Mouse (Mus musculus) midbrain, embryonic 14.5 days (tissue): ENCODE measurements at regions not wholly inside any gene's neighbourhood (a gene's known extent, or its start where the extent isn't known, plus 50 kb on each side); places are given as distances from the start of the nearest gene placed in this dataset.
"Not testable (repeated sequence)": the region's sequence is repeated elsewhere in the genome, so short reads cannot be mapped to it uniquely, and the experiment has no call there.

ENCODE experiments used
- ATAC-seq: fragments of 200-750 bp; cut with Nextera tagmentation; 2 replicates; pipeline ENCODE4 v1.8.0; 2017; ENCODE audit warnings: moderate number of reproducible peaks, moderate library complexity; ENCODE audit not compliant: low FRiP score, low TSS enrichment
- DNase-seq: peaks from one replicate; pipeline ENCODE4 v3.0.0-alpha.2; 2015
- H3K27ac ChIP-seq: fragments of 300-500 bp; sonication (generic); replicated peaks from 2 replicates; pipeline ENCODE4 v1.5.1; 2014; ENCODE audit warnings: mild to moderate bottlenecking, low read depth, low read length, moderate library complexity
- H3K27me3 ChIP-seq: fragments of 300-500 bp; sonication (generic); 2 replicates; pipeline ENCODE4 v1.6.1; 2014; ENCODE audit warnings: low read length, control low read depth, mixed read lengths; ENCODE audit not compliant: control insufficient read depth, insufficient read depth
- H3K36me3 ChIP-seq: fragments of 300-500 bp; sonication (generic); 2 replicates; pipeline ENCODE4 v1.6.1; 2014; ENCODE audit warnings: low read length, control low read depth; ENCODE audit not compliant: control insufficient read depth, insufficient read depth
- H3K4me1 ChIP-seq: fragments of 300-500 bp; sonication (generic); 2 replicates; pipeline ENCODE4 v1.6.1; 2014; ENCODE audit warnings: mild to moderate bottlenecking, antibody characterized with exemption, low read length, control low read depth; ENCODE audit not compliant: control insufficient read depth, insufficient read depth
- H3K4me2 ChIP-seq: fragments of 300-500 bp; sonication (generic); 2 replicates; pipeline ENCODE4 v1.6.1; 2014; ENCODE audit warnings: mild to moderate bottlenecking, low read length, moderate library complexity
- H3K4me3 ChIP-seq: fragments of 300-500 bp; sonication (generic); replicated peaks from 2 replicates; pipeline ENCODE4 v1.5.1; 2014; ENCODE audit warnings: low read depth, low read length
- H3K9ac ChIP-seq: fragments of 300-500 bp; sonication (generic); replicated peaks from 2 replicates; pipeline ENCODE4 v1.6.1; 2014; ENCODE audit warnings: mild to moderate bottlenecking, low read length, moderate library complexity
- H3K9me3 ChIP-seq: fragments of 300-500 bp; sonication (generic); 2 replicates; pipeline ENCODE4 v1.6.1; 2016; ENCODE audit warnings: low read length, control low read depth, mixed read lengths; ENCODE audit not compliant: control insufficient read depth
- WGBS: fragments of 180-500 bp; shearing (Covaris S2); extraction: QIAGEN DNeasy Blood & Tissue Kit; methylation state at CpG from one replicate; pipeline ENCODE4 v1.1.7; 2014; 5-methylcytosine and 5-hydroxymethylcytosine counted together

DNA sequence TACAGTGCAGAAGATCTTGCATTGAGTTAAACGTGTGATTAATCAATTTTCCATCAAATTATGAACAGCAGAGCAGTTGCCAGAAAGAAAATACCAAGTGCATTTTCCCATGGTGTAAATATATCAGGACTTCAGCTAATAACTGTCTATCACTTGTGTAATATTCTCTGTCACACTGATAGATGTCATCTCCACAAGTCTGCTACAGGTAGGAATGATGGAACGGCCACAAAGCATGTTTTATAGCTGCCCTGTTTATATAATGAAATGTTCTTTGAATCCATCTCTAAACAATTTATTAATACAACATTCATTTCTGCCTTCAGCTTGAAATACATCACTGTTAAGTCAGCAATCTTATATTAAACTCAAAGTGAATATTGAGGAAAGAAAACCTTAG is 272.9 kb upstream of the Zic4 start:
- WGBS: 62% methylated on average over 2 of the region's 2 CpGs
- DNase-seq (no peak), ATAC-seq (no peak)
- Histone ChIP-seq H3K9me3 (no peaks in the 10 kb centered on the region), H3K4me1 (no peaks in the 10 kb centered on the region), H3K27me3 (no peaks in the 10 kb centered on the region), H3K27ac (no peak overlapping the region), H3K4me2 (no peak overlapping the region), H3K9ac (no peak overlapping the region), H3K4me3 (no peak overlapping the region), H3K36me3 (no peaks in the 10 kb centered on the region)

DNA sequence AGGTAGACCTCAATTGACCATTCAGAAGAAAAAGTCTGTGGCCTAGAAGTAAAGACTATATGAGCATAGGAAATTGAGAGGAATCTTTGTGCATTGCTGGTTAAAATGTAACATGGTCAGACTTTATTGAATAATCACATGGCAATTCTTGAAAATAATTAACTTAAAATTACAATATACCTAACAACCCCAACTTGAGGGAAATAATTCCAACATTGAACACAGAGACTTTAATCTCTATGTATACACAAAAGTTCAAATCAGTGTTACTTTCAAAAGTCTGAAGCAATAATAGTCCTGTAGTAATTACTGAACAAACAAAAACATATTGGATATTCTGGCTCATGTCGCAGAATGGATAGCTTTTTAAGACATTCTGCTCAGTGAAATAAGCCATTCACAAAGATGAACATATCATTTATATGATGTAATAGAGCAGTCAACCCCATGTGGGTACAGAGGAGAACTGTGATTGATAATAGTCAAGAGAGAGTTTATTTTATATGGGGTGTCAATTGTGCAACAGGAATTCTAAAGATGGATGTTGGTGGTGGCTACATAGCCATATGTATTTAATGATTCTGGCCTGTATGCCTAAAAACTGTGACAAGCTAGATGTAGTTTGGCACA is 270.7 kb upstream of the Zic4 start:
- Histone ChIP-seq H3K9ac (no peak overlapping the region), H3K9me3 (no peaks in the 10 kb centered on the region), H3K27me3 (no peaks in the 10 kb centered on the region), H3K27ac (no peak overlapping the region), H3K4me2 (no peak overlapping the region), H3K36me3 (no peaks in the 10 kb centered on the region), H3K4me1 (no peaks in the 10 kb centered on the region), H3K4me3 (no peak overlapping the region)
- no peak for DNase-seq
- 88% methylated on average over 1 of the region's 1 CpGs for WGBS
- no peak for ATAC-seq

DNA sequence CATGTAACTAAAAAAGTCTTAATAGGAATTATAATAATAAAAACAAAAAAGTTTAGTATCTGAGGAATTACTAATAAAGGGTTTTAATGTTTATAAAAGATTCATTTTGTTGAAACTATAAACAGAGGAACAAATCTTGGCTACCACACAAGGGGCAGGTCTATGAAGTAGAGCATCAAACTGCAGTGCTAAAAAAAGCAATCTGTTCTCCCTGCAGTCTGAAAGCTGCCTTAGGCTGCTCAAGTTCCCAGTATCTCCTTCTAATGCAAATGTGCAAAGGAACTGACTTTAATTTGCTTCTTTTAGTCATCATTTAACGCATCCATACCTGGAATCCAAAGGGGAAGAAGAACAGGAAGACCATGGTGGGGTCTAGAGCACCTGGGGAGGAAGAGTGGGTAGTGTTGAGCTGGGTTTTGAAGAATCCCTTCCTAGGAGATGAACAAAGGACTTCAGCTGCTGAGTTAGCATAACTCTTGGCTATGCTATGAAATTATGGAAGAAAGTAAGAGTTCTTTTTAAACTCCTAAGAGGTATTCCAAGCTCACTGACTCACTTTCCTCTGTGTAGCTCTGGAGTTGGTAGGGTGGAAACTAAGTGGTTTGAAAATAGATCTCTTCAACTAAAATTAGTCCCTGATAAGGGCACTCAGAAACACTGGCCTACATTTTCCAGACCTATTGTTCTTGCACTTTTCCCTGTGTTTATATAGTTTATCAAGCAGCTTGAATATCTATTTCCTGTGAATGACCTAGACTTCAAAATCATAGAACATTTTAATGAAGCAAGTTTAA is 260.4 kb upstream of the Zic4 start:
- H3K9me3 ChIP-seq: no peaks in the 10 kb centered on the region
- H3K36me3 ChIP-seq: no peaks in the 10 kb centered on the region
- DNase-seq (no peak), ATAC-seq (no peak)
- H3K4me1 ChIP-seq: no peaks in the 10 kb centered on the region
- WGBS: 54% methylated on average over 1 of the region's 1 CpGs
- no peak overlapping the region for H3K4me2 ChIP-seq
- no peak overlapping the region for H3K27ac ChIP-seq
- H3K4me3 ChIP-seq: no peak overlapping the region
- no peak overlapping the region for H3K9ac ChIP-seq
- no peaks in the 10 kb centered on the region for H3K27me3 ChIP-seq

DNA sequence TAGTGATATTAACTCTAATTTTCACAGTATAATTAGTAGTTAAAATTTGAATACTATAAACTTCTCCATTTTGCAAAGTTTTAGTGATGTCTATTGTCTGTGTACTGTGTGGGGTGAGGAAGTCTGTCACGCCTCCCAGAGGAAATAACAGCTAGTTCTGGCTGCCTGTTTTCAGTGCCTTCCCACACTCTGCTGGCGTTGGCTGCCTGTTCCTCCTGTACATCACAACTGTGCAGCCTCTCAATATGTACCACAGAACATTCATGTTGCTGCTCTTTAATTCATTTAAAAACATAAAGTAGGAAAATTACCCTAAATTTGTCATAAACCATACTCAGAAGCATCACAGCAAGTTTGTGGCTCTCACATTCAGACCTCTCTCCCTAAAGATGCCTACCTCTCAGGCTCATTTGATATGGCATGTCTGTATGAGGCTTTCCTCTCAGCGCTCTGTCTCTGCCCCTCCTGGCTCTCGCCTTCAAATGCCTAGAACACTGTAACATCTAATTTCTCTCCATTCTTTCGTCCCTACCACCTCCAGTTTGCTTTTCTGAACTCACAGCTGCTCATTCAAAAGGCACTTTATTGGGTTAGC is 239.7 kb upstream of the Zic4 start:
- 80% methylated on average over 5 of the region's 5 CpGs for WGBS

DNA sequence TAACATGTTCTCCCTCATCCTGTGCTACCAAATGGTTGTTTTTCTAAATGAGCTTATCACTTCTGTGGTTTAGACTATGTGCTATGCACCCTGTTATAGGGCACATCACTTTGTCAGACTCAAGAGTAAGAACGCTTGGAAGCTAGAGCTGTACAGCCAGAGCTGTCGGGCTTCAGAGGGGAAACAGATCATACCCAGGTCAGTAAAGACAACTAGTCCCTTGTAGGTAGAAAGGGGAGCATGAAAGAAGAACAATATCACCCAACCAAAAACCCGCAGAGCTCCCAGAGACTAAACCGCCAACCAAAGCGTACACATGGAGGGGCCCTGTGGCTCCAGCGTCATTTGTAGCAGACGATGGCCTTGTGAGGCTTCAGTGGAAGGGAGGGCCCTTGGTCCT is 239.0 kb upstream of the Zic4 start:
- WGBS: 84% methylated on average over 7 of the region's 7 CpGs
- no peaks in the 10 kb centered on the region for H3K27me3 ChIP-seq

More for the DNA sequence above, 239.7 kb upstream of the Zic4 start:
- ATAC-seq (no peak), DNase-seq (no peak)
- 0 out of 2 replicates have a peak, but pooled peaks cover 3% of the 10 kb centered on the region for H3K4me1 ChIP-seq
- no peaks in the 10 kb centered on the region for H3K36me3 ChIP-seq
- H3K27me3 ChIP-seq: no peaks in the 10 kb centered on the region
- no peak overlapping the region for H3K9ac ChIP-seq
- no peak overlapping the region for H3K4me3 ChIP-seq
- H3K9me3 ChIP-seq: no peaks in the 10 kb centered on the region
- H3K4me2 ChIP-seq: no peak overlapping the region
- no peak overlapping the region for H3K27ac ChIP-seq

DNA sequence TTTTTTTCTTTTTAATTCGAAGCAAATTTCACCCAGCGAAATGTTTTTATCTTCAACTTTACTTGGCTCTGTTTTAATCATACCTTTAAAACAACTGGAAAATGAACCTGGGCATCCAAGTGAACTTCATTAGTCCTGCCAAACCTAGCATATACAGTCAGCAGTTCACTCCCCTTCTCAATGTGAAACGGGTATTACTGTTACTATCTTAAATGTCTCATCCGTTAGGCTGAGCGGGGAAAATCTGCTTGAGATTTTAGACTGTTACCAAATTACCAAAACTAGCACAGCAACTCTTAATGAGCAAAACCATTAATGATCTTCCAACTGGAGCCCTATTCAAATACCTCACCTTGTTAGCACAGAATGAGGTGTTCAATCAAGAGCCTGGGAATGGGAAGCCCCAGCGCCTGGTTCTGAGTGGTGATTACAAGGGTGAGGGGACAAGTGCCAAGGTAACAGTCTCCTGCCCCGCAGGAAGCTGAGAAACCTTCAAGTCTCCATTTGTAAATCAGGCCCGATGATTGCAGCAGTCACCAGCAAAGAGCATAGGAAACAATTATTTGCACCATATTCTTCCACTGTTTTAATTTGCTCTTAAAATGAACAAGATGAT is 235.5 kb upstream of the Zic4 start:
- Histone ChIP-seq H3K27ac (no peak overlapping the region), H3K4me1 (0 out of 2 replicates have a peak, but pooled peaks cover 3% of the 10 kb centered on the region), H3K27me3 (no peaks in the 10 kb centered on the region), H3K4me3 (no peak overlapping the region), H3K9me3 (no peaks in the 10 kb centered on the region), H3K4me2 (no peak overlapping the region), H3K36me3 (no peaks in the 10 kb centered on the region), H3K9ac (no peak overlapping the region)
- ATAC-seq (no peak), DNase-seq (peak; percentile 11)
- 70% methylated on average over 8 of the region's 8 CpGs for WGBS

More for the DNA sequence above, 239.0 kb upstream of the Zic4 start:
- no peak overlapping the region for H3K27ac ChIP-seq
- H3K4me2 ChIP-seq: no peak overlapping the region
- H3K9me3 ChIP-seq: no peaks in the 10 kb centered on the region
- H3K36me3 ChIP-seq: no peaks in the 10 kb centered on the region
- no peak overlapping the region for H3K4me3 ChIP-seq
- H3K9ac ChIP-seq: no peak overlapping the region
- ATAC-seq (no peak), DNase-seq (no peak)
- H3K4me1 ChIP-seq: 0 out of 2 replicates have a peak, but pooled peaks cover 3% of the 10 kb centered on the region

DNA sequence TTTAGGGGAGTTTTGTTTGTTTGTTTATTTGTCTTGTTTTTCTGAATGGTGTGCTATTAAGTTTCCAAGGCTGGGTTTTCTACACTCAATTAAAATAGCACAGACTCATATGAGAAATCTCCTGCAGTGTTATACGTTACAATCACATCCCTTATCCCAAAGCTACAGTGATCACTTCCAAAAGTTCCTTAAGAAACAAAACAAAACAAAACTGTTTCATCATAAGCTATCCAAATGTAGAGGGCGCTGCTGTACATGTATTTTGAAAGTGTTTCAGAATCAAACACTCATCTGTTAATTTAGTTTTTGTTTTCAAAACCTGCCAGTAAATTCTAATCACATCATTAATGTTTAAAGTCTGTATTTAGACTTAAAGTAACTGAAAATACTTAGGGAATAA is 233.7 kb upstream of the Zic4 start:
- H3K4me2 ChIP-seq, ATAC-seq, H3K9me3 ChIP-seq, H3K27ac ChIP-seq, H3K27me3 ChIP-seq, H3K4me3 ChIP-seq, H3K36me3 ChIP-seq, H3K4me1 ChIP-seq, H3K9ac ChIP-seq, DNase-seq: not testable (repeated sequence)
- WGBS: 48% methylated on average over 2 of the region's 2 CpGs

DNA sequence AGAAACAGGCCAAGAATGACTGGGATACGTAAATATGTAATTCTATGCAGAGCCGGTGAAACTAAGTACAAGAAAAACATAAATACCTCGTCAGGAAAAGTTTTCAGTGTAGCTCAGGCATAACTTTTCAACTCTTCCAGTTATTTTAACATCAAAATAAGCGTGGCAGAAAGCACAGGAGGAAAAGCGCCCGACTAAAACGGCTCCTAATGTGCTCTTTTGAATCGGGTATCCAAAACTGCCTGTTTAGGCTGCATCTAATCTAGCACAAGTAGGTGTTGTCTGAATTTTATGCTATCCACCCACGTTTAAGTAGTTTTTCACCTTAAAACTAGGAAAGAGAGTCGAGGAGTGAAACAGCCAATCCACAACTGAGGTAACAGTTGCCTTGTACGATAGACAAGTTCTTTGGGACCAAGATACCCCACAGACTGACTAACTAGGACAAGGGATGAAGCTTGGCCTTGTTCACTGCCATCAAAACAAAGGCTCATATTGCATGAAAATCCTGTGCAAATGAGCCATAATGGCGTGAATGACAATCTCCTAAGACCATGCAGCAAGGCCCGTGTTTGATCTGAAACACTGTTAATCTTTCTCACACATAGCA is 232.0 kb upstream of the Zic4 start:
- Histone ChIP-seq H3K27me3 (no peaks in the 10 kb centered on the region), H3K36me3 (no peaks in the 10 kb centered on the region), H3K9me3 (no peaks in the 10 kb centered on the region), H3K27ac (no peak overlapping the region), H3K4me1 (0 out of 2 replicates have a peak, but pooled peaks cover 3% of the 10 kb centered on the region), H3K4me3 (no peak overlapping the region), H3K4me2 (no peak overlapping the region), H3K9ac (no peak overlapping the region)
- ATAC-seq: no peak
- 79% methylated on average over 13 of the region's 13 CpGs for WGBS
- no peak for DNase-seq
